Mouse (Mus musculus): Measurements from ENCODE around the gene 1700037H04Rik. TPM values are rescaled to one million over a fixed set of nuclear protein-coding genes. Genes with fewer than 3 reads are reported as not detected.

The 1700037H04Rik gene
- polyA plus RNA-seq, 1 experiment from 2014 or later, result 97.1 TPM

DNA sequence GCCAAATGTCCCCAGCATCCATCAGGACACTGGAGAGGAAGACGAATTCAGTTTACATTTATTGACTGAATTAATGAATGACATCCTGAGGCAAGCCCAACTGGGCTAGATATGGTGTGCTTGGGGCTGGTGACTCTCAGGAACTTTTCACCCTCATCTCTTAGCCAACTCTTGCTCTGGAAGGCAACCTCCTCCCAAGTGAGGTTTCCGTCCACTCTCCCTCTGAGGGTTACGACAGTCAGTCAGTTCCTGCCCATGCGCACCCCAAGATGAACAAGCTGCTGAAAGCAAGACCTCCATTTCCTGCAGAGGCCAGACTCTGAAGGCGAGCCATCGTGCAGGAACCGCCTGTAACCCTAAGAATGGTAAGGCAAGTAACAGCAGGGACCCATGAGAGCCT lies 2.9 kb downstream of the 1700037H04Rik start:
- no peaks in the 10 kb centered on the region for H3K27me3 ChIP-seq (replicated peaks; ENCODE audit: control insufficient read depth, insufficient read depth, low read length)
- no peak overlapping the region for H3K9ac ChIP-seq (replicated peaks; ENCODE audit: low read depth, low read length)
- H3K36me3 ChIP-seq (ENCODE audit: control insufficient read depth, insufficient read depth), result peaks cover 8% of the 10 kb centered on the region; the same call in 1 of the 2 replicates
- no peak overlapping the region for H3K27ac ChIP-seq (ENCODE audit: low read length)
- H3K9me3 ChIP-seq (ENCODE audit: control insufficient read depth, low read length), result no peaks in the 10 kb centered on the region
- H3K4me2 ChIP-seq (ENCODE audit: low read length), result no peak overlapping the region
- 91% methylated on average over 7 of the region's 7 CpGs for WGBS
- ATAC-seq, result no peak
- peaks cover 23% of the 10 kb centered on the region for H3K4me1 ChIP-seq (replicated peaks; ENCODE audit: control insufficient read depth, insufficient read depth, low read length)
- no peak overlapping the region for H3K4me3 ChIP-seq (replicated peaks; ENCODE audit: low read length)

DNA sequence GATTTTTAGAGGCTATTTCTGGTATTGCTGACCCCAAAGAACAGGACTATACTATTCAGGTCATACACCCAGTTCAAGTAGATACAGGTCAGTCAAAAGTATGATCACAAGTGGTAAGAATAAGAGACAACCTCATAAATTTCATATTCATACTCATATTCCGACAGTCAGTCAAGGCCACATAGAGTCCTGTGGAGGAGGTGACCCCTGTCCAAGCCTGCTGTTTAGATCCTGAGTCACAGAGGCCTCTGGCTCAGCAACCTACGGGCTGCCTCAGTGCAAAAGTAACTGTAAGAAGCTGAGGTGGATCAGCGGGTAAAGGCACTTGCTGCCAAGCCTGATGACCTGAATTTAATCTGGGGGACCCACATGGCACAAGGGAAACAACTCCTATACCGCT lies 5.8 kb downstream of the 1700037H04Rik start:
- WGBS, result 92% methylated on average over 4 of the region's 4 CpGs
- H3K27me3 ChIP-seq (replicated peaks; ENCODE audit: control insufficient read depth, insufficient read depth, low read length), result no peaks in the 10 kb centered on the region
- peaks cover 13% of the 10 kb centered on the region for H3K36me3 ChIP-seq (ENCODE audit: control insufficient read depth, insufficient read depth)
- ATAC-seq, result no peak
- H3K4me3 ChIP-seq (replicated peaks; ENCODE audit: low read length), result no peak overlapping the region
- no peak overlapping the region for H3K9ac ChIP-seq (replicated peaks; ENCODE audit: low read depth, low read length)
- no peak overlapping the region for H3K27ac ChIP-seq (ENCODE audit: low read length)
- H3K9me3 ChIP-seq (ENCODE audit: control insufficient read depth, low read length), result no peaks in the 10 kb centered on the region
- no peak overlapping the region for H3K4me2 ChIP-seq (ENCODE audit: low read length)
- peaks cover 16% of the 10 kb centered on the region for H3K4me1 ChIP-seq (replicated peaks; ENCODE audit: control insufficient read depth, insufficient read depth, low read length)

DNA sequence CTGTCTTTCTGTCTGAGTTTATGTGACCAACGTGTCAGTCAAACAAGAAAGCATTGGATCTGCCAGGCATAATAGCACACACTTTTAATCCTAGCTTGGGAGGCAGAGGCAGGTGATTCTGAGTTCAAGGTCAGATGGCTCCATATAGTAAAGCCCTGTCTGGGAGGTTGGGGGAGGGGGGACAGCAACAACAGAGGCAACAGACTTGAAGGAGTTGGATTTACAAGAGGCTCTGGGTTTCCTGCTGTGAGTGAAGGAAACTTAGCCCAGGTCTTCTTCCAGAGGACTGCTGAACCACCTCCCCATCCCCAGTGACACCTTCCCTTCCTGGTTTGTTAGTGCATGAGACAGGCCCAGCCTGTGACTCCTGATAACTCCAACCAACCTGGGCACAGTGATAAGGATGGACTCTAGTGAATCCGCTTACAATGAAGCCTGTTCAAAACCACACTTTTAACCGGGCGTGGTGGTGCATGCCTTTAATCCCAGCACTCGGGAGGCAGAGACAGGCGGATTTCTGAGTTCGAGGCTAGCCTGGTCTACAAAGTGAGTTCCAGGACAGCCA lies 7.6 kb downstream of the 1700037H04Rik start:
- no peak overlapping the region for H3K4me2 ChIP-seq (ENCODE audit: low read length)
- no peak overlapping the region for H3K27ac ChIP-seq (ENCODE audit: low read length)
- no peaks in the 10 kb centered on the region; the same call in 1 of the 2 replicates for H3K4me1 ChIP-seq (replicated peaks; ENCODE audit: control insufficient read depth, insufficient read depth, low read length)
- H3K36me3 ChIP-seq (ENCODE audit: control insufficient read depth, insufficient read depth), result peaks cover 19% of the 10 kb centered on the region
- H3K9me3 ChIP-seq (ENCODE audit: control insufficient read depth, low read length), result no peaks in the 10 kb centered on the region
- ATAC-seq, result no peak
- H3K9ac ChIP-seq (replicated peaks; ENCODE audit: low read depth, low read length), result no peak overlapping the region
- H3K27me3 ChIP-seq (replicated peaks; ENCODE audit: control insufficient read depth, insufficient read depth, low read length), result no peaks in the 10 kb centered on the region
- 96% methylated on average over 7 of the region's 7 CpGs for WGBS
- no peak overlapping the region for H3K4me3 ChIP-seq (replicated peaks; ENCODE audit: low read length)

DNA sequence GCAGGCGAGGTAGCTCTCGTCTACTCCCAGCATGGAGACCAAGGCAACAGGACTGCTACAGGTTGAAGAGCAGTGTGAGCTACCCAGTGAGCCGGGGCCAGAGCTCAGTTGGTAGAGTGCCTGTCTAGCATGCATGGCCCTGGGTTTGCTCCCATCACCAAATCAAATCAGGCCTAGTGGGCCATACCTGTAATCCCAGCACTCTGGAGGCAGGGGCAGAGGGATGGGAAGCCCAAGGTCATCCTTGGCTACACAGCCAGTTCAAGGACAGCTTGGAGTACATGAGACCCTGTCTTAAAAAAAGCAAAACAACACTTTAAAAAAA lies 10.7 kb downstream of the 1700037H04Rik start:
- H3K36me3 ChIP-seq (ENCODE audit: control insufficient read depth, insufficient read depth), result peaks cover 23% of the 10 kb centered on the region
- no peak for ATAC-seq
- 99% methylated on average over 3 of the region's 3 CpGs for WGBS
- no peaks in the 10 kb centered on the region for H3K9me3 ChIP-seq (ENCODE audit: control insufficient read depth, low read length)
- no peak overlapping the region for H3K9ac ChIP-seq (replicated peaks; ENCODE audit: low read depth, low read length)
- no peak overlapping the region for H3K4me3 ChIP-seq (replicated peaks; ENCODE audit: low read length)
- H3K27me3 ChIP-seq (replicated peaks; ENCODE audit: control insufficient read depth, insufficient read depth, low read length), result no peaks in the 10 kb centered on the region
- H3K4me1 ChIP-seq (replicated peaks; ENCODE audit: control insufficient read depth, insufficient read depth, low read length), result no peaks in the 10 kb centered on the region
- no peak overlapping the region for H3K4me2 ChIP-seq (ENCODE audit: low read length)
- H3K27ac ChIP-seq (ENCODE audit: low read length), result no peak overlapping the region

DNA sequence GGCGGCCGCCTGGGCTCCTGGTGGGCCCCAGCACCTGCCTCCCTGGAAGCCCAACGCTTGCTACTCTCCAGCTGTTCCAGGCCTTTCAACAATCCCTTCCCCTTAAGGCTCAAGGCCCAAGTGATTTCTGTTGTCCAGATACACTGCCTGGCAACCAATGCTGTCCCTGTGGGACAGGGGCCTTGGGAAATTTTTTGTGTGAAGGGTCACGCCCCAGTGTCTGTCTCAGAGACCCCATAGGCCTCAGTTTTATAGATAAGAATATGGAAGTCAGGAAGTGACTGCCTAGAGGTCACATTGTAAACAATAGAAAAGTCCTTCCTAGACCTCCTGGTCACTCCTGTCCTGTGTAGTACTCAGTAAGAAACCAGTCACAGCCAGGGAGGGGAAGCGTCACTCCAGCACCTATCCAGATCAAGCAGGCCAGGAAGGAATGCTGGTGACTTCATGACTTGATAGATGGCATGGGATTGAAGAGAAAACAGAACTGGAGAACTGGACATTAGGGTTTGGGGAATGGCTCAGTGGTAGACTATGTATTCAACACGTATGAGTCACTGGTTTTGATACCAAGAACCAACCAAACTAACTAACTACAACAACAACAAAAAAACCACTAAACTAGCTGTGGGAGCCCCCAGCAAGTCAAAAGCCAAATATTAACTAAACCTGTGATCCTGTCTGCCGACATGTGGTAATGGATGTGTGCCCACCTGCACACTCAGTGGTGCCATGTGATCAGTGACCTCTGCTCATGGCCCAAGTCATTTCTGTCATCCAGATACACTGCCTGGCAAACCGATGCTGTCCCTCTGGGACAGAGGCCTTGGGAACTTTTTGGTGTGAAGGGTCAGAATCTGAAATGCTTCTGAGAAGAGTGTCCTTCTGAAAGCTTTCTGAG lies 11.3 kb downstream of the 1700037H04Rik start:
- no peak overlapping the region for H3K4me3 ChIP-seq (replicated peaks; ENCODE audit: low read length)
- no peak overlapping the region for H3K27ac ChIP-seq (ENCODE audit: low read length)
- no peaks in the 10 kb centered on the region for H3K9me3 ChIP-seq (ENCODE audit: control insufficient read depth, low read length)
- H3K4me1 ChIP-seq (replicated peaks; ENCODE audit: control insufficient read depth, insufficient read depth, low read length), result no peaks in the 10 kb centered on the region
- ATAC-seq, result no peak
- no peak overlapping the region for H3K9ac ChIP-seq (replicated peaks; ENCODE audit: low read depth, low read length)
- no peak overlapping the region for H3K4me2 ChIP-seq (ENCODE audit: low read length)
- H3K27me3 ChIP-seq (replicated peaks; ENCODE audit: control insufficient read depth, insufficient read depth, low read length), result no peaks in the 10 kb centered on the region
- peaks cover 23% of the 10 kb centered on the region for H3K36me3 ChIP-seq (ENCODE audit: control insufficient read depth, insufficient read depth)
- WGBS, result 92% methylated on average over 8 of the region's 8 CpGs

DNA sequence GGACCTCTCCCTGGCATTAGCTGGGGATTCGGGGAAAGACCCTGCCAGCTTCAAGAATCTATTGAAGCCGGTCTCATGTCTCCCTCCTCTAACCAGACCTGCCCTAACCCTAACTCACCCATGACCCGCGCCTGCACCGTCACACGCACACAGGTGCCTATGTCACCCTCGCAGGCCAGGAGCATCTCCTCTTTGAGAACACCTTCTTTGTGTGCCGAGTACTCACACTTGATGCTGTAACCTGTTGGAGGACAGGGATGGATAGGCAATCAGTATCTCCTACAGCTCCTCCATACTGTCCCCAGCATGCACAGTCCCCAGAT lies 12.9 kb downstream of the 1700037H04Rik start:
- WGBS, result 91% methylated on average over 8 of the region's 8 CpGs
- Histone ChIP-seq H3K27ac (ENCODE audit: low read length) (no peak overlapping the region), H3K4me3 (replicated peaks; ENCODE audit: low read length) (no peak overlapping the region), H3K27me3 (replicated peaks; ENCODE audit: control insufficient read depth, insufficient read depth, low read length) (no peaks in the 10 kb centered on the region), H3K36me3 (ENCODE audit: control insufficient read depth, insufficient read depth) (peaks cover 18% of the 10 kb centered on the region), H3K4me2 (ENCODE audit: low read length) (no peak overlapping the region), H3K9ac (replicated peaks; ENCODE audit: low read depth, low read length) (no peak overlapping the region), H3K9me3 (ENCODE audit: control insufficient read depth, low read length) (no peaks in the 10 kb centered on the region), H3K4me1 (replicated peaks; ENCODE audit: control insufficient read depth, insufficient read depth, low read length) (no peaks in the 10 kb centered on the region)
- no peak for ATAC-seq

DNA sequence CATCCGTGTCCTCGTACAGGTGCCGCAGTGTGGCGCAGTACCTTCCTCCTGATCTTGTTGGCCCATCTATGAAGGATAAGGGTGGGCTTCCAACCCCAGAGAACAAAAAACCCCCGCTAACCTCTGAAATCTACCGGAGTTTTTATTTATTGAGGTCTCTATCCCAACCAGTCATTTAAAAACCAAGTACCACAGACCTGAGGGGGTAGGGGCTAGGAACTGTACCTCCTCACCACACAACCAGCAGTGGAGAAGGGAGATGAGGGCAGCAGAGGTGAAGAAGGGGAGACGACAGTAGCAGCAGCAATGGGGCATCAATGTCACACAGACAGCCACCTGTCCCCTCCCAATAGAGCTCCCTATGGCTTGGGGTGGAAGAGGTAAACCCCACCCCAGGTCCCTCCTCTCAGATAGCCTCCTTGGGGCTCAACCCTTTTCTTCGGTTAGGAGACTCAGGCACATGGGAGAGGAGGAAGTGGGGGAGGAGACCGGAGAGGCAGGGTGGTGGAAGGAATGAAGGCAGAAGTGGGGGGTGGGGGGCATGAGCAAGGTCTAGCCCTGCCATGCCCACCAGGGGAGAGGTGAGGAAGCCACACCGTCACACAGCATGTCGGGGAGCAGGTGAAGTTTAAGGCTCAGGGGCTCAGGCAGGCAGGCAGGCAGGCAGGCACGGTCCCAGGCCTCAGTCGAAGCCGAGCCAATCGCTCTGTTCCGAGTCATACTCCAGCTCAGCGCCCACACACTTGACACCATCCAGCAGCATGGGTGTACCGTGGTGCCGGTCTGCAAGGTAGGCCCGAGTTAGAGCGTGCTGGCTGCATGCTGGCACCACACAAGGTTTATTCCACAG lies 13.5 kb downstream of the 1700037H04Rik start:
- H3K27me3 ChIP-seq (replicated peaks; ENCODE audit: control insufficient read depth, insufficient read depth, low read length), result no peaks in the 10 kb centered on the region
- H3K36me3 ChIP-seq (ENCODE audit: control insufficient read depth, insufficient read depth), result peaks cover 18% of the 10 kb centered on the region
- H3K4me1 ChIP-seq (replicated peaks; ENCODE audit: control insufficient read depth, insufficient read depth, low read length), result no peaks in the 10 kb centered on the region
- no peak overlapping the region for H3K27ac ChIP-seq (ENCODE audit: low read length)
- H3K9ac ChIP-seq (replicated peaks; ENCODE audit: low read depth, low read length), result no peak overlapping the region
- no peak overlapping the region for H3K4me2 ChIP-seq (ENCODE audit: low read length)
- H3K9me3 ChIP-seq (ENCODE audit: control insufficient read depth, low read length), result no peaks in the 10 kb centered on the region
- ATAC-seq, result no peak
- H3K4me3 ChIP-seq (replicated peaks; ENCODE audit: low read length), result no peak overlapping the region
- 93% methylated on average over 21 of the region's 21 CpGs for WGBS

DNA sequence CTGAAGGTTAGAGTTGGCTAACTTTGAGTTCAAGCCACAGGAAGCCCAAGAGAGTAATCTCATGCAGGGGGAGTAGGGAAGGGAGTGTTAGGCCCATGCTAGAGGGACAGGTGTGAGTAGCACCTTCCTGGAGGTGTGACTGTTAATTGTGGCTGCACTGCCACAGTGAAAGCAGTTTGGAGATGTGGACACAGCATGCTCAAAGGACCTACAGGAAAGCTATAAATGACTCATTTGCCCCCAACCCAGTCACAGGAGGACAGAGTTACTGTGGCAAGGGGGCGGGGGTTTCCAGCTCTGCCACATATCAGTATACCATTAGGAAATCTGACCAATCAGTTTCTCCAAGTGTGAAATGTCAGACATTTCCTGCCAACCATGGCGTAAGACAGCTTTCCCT lies 14.3 kb downstream of the 1700037H04Rik start:
- peaks cover 16% of the 10 kb centered on the region for H3K36me3 ChIP-seq (ENCODE audit: control insufficient read depth, insufficient read depth)
- H3K9me3 ChIP-seq (ENCODE audit: control insufficient read depth, low read length), result no peaks in the 10 kb centered on the region
- WGBS, result 95% methylated on average over 2 of the region's 2 CpGs
- no peak overlapping the region for H3K27ac ChIP-seq (ENCODE audit: low read length)
- H3K4me1 ChIP-seq (replicated peaks; ENCODE audit: control insufficient read depth, insufficient read depth, low read length), result no peaks in the 10 kb centered on the region
- no peak overlapping the region for H3K4me3 ChIP-seq (replicated peaks; ENCODE audit: low read length)
- no peaks in the 10 kb centered on the region for H3K27me3 ChIP-seq (replicated peaks; ENCODE audit: control insufficient read depth, insufficient read depth, low read length)
- H3K9ac ChIP-seq (replicated peaks; ENCODE audit: low read depth, low read length), result no peak overlapping the region
- no peak for ATAC-seq
- no peak overlapping the region for H3K4me2 ChIP-seq (ENCODE audit: low read length)

DNA sequence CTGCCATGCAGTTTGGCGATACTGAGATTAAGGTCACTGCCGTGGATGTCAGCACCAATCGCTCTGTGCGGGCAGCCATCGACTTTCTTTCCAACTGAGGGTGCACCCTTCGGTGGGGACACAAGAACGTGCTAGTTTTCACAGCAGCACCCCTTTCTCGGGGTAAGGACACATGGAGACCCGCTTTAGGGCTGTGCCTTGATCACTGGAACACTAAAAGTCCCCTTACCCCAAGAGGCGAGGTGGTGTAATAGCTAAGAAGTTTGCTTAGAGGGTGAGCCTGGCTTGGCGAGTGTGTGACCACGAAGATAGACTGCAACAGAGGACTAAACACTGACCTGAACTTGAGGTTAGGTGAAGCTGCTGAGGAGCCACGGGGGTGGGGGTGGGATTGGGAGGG lies 14.8 kb downstream of the 1700037H04Rik start:
- Histone ChIP-seq H3K4me2 (ENCODE audit: low read length) (no peak overlapping the region), H3K4me1 (replicated peaks; ENCODE audit: control insufficient read depth, insufficient read depth, low read length) (no peaks in the 10 kb centered on the region), H3K9ac (replicated peaks; ENCODE audit: low read depth, low read length) (no peak overlapping the region), H3K36me3 (ENCODE audit: control insufficient read depth, insufficient read depth) (peaks cover 16% of the 10 kb centered on the region), H3K27ac (ENCODE audit: low read length) (no peak overlapping the region), H3K9me3 (ENCODE audit: control insufficient read depth, low read length) (no peaks in the 10 kb centered on the region), H3K27me3 (replicated peaks; ENCODE audit: control insufficient read depth, insufficient read depth, low read length) (no peaks in the 10 kb centered on the region), H3K4me3 (replicated peaks; ENCODE audit: low read length) (no peak overlapping the region)
- WGBS, result 73% methylated on average over 13 of the region's 13 CpGs
- ATAC-seq, result no peak
